Mouse (Mus musculus): ENCODE measurements around the gene Eya3.
"Not testable (repeated sequence)": the region's sequence is repeated elsewhere in the genome, so short reads cannot be mapped to it uniquely, and the experiment has no call there.

Eya3 gene

GRCm38 (mm10) chr4:132638461-132639190, at the start of gene Eya3:
Eya3 (plus strand) TSS chr4:132638987.
- peak; percentile 93 to 94 for DNase-seq (ENCODE audit: low spot score in 2 of 2)

GRCm38 (mm10) chr4:132590642-132591041, 48.1 kb upstream of the Eya3 start:
- DNase-seq (ENCODE audit: low spot score in 2 of 2), result no peak

GRCm38 (mm10) chr4:132592958-132593357, 45.8 kb upstream of the Eya3 start:
- DNase-seq (ENCODE audit: low spot score in 2 of 2), result peak; percentile 21 to 85

GRCm38 (mm10) chr4:132594191-132594590, 44.6 kb upstream of the Eya3 start:
- DNase-seq (ENCODE audit: low spot score in 2 of 2), result no peak

- DNase-seq (ENCODE audit: low spot score in 2 of 2), result no peak
These were observed 39.9 kb upstream of the Eya3 start for GRCm38 (mm10) chr4:132598861-132599260.

- no peak for DNase-seq (ENCODE audit: low spot score in 2 of 2)
These were observed 39.0 kb upstream of the Eya3 start for GRCm38 (mm10) chr4:132599764-132600163.

GRCm38 (mm10) chr4:132600465-132600864, 38.3 kb upstream of the Eya3 start:
- DNase-seq (ENCODE audit: low spot score in 2 of 2), result no peak

- not testable (repeated sequence) for DNase-seq (ENCODE audit: low spot score in 2 of 2)
These were observed 37.5 kb upstream of the Eya3 start for GRCm38 (mm10) chr4:132601242-132601641.

- no peak for DNase-seq (ENCODE audit: low spot score in 2 of 2)
These were observed 35.3 kb upstream of the Eya3 start for GRCm38 (mm10) chr4:132603468-132603867.

- DNase-seq (ENCODE audit: low spot score in 2 of 2), result no peak
These were observed 33.0 kb upstream of the Eya3 start for GRCm38 (mm10) chr4:132605816-132606215.

- DNase-seq (ENCODE audit: low spot score in 2 of 2), result no peak
These were observed 30.6 kb upstream of the Eya3 start for GRCm38 (mm10) chr4:132608147-132608546.

GRCm38 (mm10) chr4:132610301-132610984, 28.3 kb upstream of the Eya3 start:
- DNase-seq (ENCODE audit: low spot score in 2 of 2), result no peak

- DNase-seq (ENCODE audit: low spot score in 2 of 2), result peak; percentile 42 to 61
These were observed 27.5 kb upstream of the Eya3 start for GRCm38 (mm10) chr4:132611320-132611719.

GRCm38 (mm10) chr4:132617873-132618272, 20.9 kb upstream of the Eya3 start:
- DNase-seq (ENCODE audit: low spot score in 2 of 2), result no peak

- no peak for DNase-seq (ENCODE audit: low spot score in 2 of 2)
These were observed 19.9 kb upstream of the Eya3 start for GRCm38 (mm10) chr4:132618850-132619375.

GRCm38 (mm10) chr4:132620134-132620533, 18.7 kb upstream of the Eya3 start:
- no peak for DNase-seq (ENCODE audit: low spot score in 2 of 2)

GRCm38 (mm10) chr4:132621287-132622068, 17.3 kb upstream of the Eya3 start:
- DNase-seq (ENCODE audit: low spot score in 2 of 2), result peak in 1 of 2 experiments; percentile 35

GRCm38 (mm10) chr4:132624034-132624657, 14.6 kb upstream of the Eya3 start:
- DNase-seq (ENCODE audit: low spot score in 2 of 2), result no peak

- peak; percentile 26 to 61 for DNase-seq (ENCODE audit: low spot score in 2 of 2)
These were observed 10.0 kb upstream of the Eya3 start for GRCm38 (mm10) chr4:132628830-132629229.

- no peak for DNase-seq (ENCODE audit: low spot score in 2 of 2)
These were observed 2.8 kb upstream of the Eya3 start for GRCm38 (mm10) chr4:132635971-132636370.

- peak; percentile 20 to 24 for DNase-seq (ENCODE audit: low spot score in 2 of 2)
These were observed 2.2 kb upstream of the Eya3 start for GRCm38 (mm10) chr4:132636554-132636953.

Measured in natural killer cell, adult 2 months (primary cell).